Mouse (Mus musculus): ENCODE data around the gene Prmt3. TPM values are rescaled to one million over a fixed set of nuclear protein-coding genes. Genes with fewer than 3 reads are reported as not detected.

Prmt3 gene
- polyA plus RNA-seq, 1 experiment from 2014 or later, result 43.9 TPM

- 88% methylated on average over 9 of the region's 9 CpGs for WGBS
- no peak overlapping the region for H3K9ac ChIP-seq (ENCODE audit: low read depth, low read length)
Observed at GRCm38 (mm10) chr7:49807093-49807682, 29.0 kb downstream of the Prmt3 start.

GRCm38 (mm10) chr7:49807846-49808622, 29.9 kb downstream of the Prmt3 start:
- no peak overlapping the region for H3K4me2 ChIP-seq (ENCODE audit: low read length)
- no peak for ATAC-seq
- whole genome bisulfite sequencing, result 78% methylated on average over 17 of the region's 17 CpGs
- H3K27ac ChIP-seq (ENCODE audit: low read length), result no peak overlapping the region
- H3K9me3 ChIP-seq (replicated peaks; ENCODE audit: control insufficient read depth, low read length, poor library complexity, severe bottlenecking), result no peaks in the 10 kb centered on the region
- no peak overlapping the region for H3K9ac ChIP-seq (ENCODE audit: low read depth, low read length)
- no peak overlapping the region for H3K4me3 ChIP-seq (ENCODE audit: low read depth, low read length)
- H3K4me1 ChIP-seq (ENCODE audit: control insufficient read depth, insufficient read depth, low read length), result no peaks in the 10 kb centered on the region
- 0 out of 2 replicates have a peak, but pooled peaks cover 2% of the 10 kb centered on the region for H3K36me3 ChIP-seq (ENCODE audit: control insufficient read depth, insufficient read depth, low read length)
- H3K27me3 ChIP-seq (ENCODE audit: control insufficient read depth, insufficient read depth, low read depth, low read length), result no peaks in the 10 kb centered on the region

More at GRCm38 (mm10) chr7:49807093-49807682, 29.0 kb downstream of the Prmt3 start:
- no peaks in the 10 kb centered on the region for H3K9me3 ChIP-seq (replicated peaks; ENCODE audit: control insufficient read depth, low read length, poor library complexity, severe bottlenecking)
- H3K4me2 ChIP-seq (ENCODE audit: low read length), result no peak overlapping the region
- no peak overlapping the region for H3K4me3 ChIP-seq (ENCODE audit: low read depth, low read length)
- H3K27me3 ChIP-seq (ENCODE audit: control insufficient read depth, insufficient read depth, low read depth, low read length), result no peaks in the 10 kb centered on the region
- ATAC-seq, result no peak
- no peak overlapping the region for H3K27ac ChIP-seq (ENCODE audit: low read length)
- 0 out of 2 replicates have a peak, but pooled peaks cover 2% of the 10 kb centered on the region for H3K36me3 ChIP-seq (ENCODE audit: control insufficient read depth, insufficient read depth, low read length)
- no peaks in the 10 kb centered on the region for H3K4me1 ChIP-seq (ENCODE audit: control insufficient read depth, insufficient read depth, low read length)

DNA sequence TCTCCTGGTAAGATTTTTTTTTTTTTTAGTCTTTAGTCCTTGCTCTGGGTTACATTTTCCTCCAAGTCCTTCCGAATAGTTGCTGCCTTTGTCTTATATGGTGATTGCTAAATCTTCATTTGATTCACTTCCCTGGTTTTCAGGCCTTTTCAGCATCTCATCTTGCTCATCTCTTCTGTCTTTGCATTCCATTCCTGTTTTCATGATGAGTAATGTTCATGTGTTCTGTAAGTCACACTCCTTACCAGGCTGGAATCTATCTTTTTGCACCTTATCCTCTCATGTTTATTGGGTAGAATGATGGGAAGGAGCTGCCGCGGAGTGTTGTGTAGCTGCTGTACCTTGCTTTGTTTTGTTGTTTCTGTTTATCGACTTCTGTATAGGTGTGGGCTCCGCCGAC, 31.0 kb downstream of the Prmt3 start:
- Histone ChIP-seq H3K4me2 (ENCODE audit: low read length) (no peak overlapping the region), H3K9me3 (replicated peaks; ENCODE audit: control insufficient read depth, low read length, poor library complexity, severe bottlenecking) (no peaks in the 10 kb centered on the region), H3K27me3 (ENCODE audit: control insufficient read depth, insufficient read depth, low read depth, low read length) (no peaks in the 10 kb centered on the region), H3K27ac (ENCODE audit: low read length) (no peak overlapping the region), H3K4me3 (ENCODE audit: low read depth, low read length) (no peak overlapping the region), H3K4me1 (ENCODE audit: control insufficient read depth, insufficient read depth, low read length) (no peaks in the 10 kb centered on the region), H3K36me3 (ENCODE audit: control insufficient read depth, insufficient read depth, low read length) (0 out of 2 replicates have a peak, but pooled peaks cover 2% of the 10 kb centered on the region), H3K9ac (ENCODE audit: low read depth, low read length) (no peak overlapping the region)
- ATAC-seq, result no peak
- WGBS, result 92% methylated on average over 6 of the region's 6 CpGs

- 60% methylated on average over 3 of the region's 3 CpGs for WGBS
- H3K4me1 ChIP-seq (ENCODE audit: control insufficient read depth, insufficient read depth, low read length), result no peaks in the 10 kb centered on the region
Observed at GRCm38 (mm10) chr7:49809562-49809961, 31.4 kb downstream of the Prmt3 start.

GRCm38 (mm10) chr7:49811346-49811745, 33.2 kb downstream of the Prmt3 start:
- Histone ChIP-seq H3K4me2 (ENCODE audit: low read length) (no peak overlapping the region), H3K9me3 (replicated peaks; ENCODE audit: control insufficient read depth, low read length, poor library complexity, severe bottlenecking) (no peaks in the 10 kb centered on the region), H3K36me3 (ENCODE audit: control insufficient read depth, insufficient read depth, low read length) (no peaks in the 10 kb centered on the region), H3K9ac (ENCODE audit: low read depth, low read length) (no peak overlapping the region), H3K4me1 (ENCODE audit: control insufficient read depth, insufficient read depth, low read length) (no peaks in the 10 kb centered on the region), H3K27ac (ENCODE audit: low read length) (no peak overlapping the region), H3K27me3 (ENCODE audit: control insufficient read depth, insufficient read depth, low read depth, low read length) (no peaks in the 10 kb centered on the region), H3K4me3 (ENCODE audit: low read depth, low read length) (no peak overlapping the region)
- no peak; the same call in 1 of the 2 replicates for ATAC-seq
- 53% methylated on average over 4 of the region's 4 CpGs for WGBS

More at GRCm38 (mm10) chr7:49809562-49809961, 31.4 kb downstream of the Prmt3 start:
- H3K4me3 ChIP-seq (ENCODE audit: low read depth, low read length), result no peak overlapping the region
- no peaks in the 10 kb centered on the region for H3K9me3 ChIP-seq (replicated peaks; ENCODE audit: control insufficient read depth, low read length, poor library complexity, severe bottlenecking)
- H3K27me3 ChIP-seq (ENCODE audit: control insufficient read depth, insufficient read depth, low read depth, low read length), result no peaks in the 10 kb centered on the region
- H3K27ac ChIP-seq (ENCODE audit: low read length), result no peak overlapping the region
- no peak overlapping the region for H3K4me2 ChIP-seq (ENCODE audit: low read length)
- 0 out of 2 replicates have a peak, but pooled peaks cover 2% of the 10 kb centered on the region for H3K36me3 ChIP-seq (ENCODE audit: control insufficient read depth, insufficient read depth, low read length)
- ATAC-seq, result no peak
- H3K9ac ChIP-seq (ENCODE audit: low read depth, low read length), result no peak overlapping the region

DNA sequence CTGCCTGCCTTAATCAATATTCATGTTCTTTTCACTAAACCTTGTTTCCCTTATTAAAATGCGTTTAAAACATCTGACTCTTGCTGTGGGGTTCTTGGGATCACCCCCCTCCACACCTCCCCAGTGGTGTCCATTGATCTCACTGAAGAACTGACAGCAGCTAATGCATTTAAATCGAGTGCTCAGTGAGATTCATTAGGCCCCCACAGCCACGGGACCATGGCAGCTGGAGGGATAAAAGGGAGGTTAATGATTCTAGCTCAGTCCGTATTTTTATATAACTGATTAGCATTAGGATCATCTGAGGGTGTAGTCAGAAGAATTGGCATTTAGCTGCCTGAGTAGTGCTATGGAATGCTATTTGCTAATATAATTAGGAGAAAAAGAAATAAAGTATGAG, 41.2 kb downstream of the Prmt3 start:
- ATAC-seq, result peak; percentile 77
- Histone ChIP-seq H3K4me3 (ENCODE audit: low read depth, low read length) (no peak overlapping the region), H3K4me1 (ENCODE audit: control insufficient read depth, insufficient read depth, low read length) (no peaks in the 10 kb centered on the region; the same call in 1 of the 2 replicates), H3K9ac (ENCODE audit: low read depth, low read length) (no peak overlapping the region), H3K36me3 (ENCODE audit: control insufficient read depth, insufficient read depth, low read length) (0 out of 2 replicates have a peak, but pooled peaks cover 2% of the 10 kb centered on the region), H3K27me3 (ENCODE audit: control insufficient read depth, insufficient read depth, low read depth, low read length) (no peaks in the 10 kb centered on the region), H3K27ac (ENCODE audit: low read length) (no peak overlapping the region), H3K9me3 (replicated peaks; ENCODE audit: control insufficient read depth, low read length, poor library complexity, severe bottlenecking) (no peaks in the 10 kb centered on the region), H3K4me2 (ENCODE audit: low read length) (no peak overlapping the region)
- 7% methylated on average over 4 of the region's 4 CpGs for WGBS

- Histone ChIP-seq H3K9me3 (replicated peaks; ENCODE audit: control insufficient read depth, low read length, poor library complexity, severe bottlenecking) (no peaks in the 10 kb centered on the region), H3K9ac (ENCODE audit: low read depth, low read length) (no peak overlapping the region), H3K4me2 (ENCODE audit: low read length) (no peak overlapping the region), H3K36me3 (ENCODE audit: control insufficient read depth, insufficient read depth, low read length) (0 out of 2 replicates have a peak, but pooled peaks cover 2% of the 10 kb centered on the region), H3K4me1 (ENCODE audit: control insufficient read depth, insufficient read depth, low read length) (no peaks in the 10 kb centered on the region; the same call in 1 of the 2 replicates), H3K27ac (ENCODE audit: low read length) (no peak overlapping the region), H3K27me3 (ENCODE audit: control insufficient read depth, insufficient read depth, low read depth, low read length) (no peaks in the 10 kb centered on the region), H3K4me3 (ENCODE audit: low read depth, low read length) (no peak overlapping the region)
- no peak for ATAC-seq
- 95% methylated on average over 1 of the region's 1 CpGs for WGBS
Observed at GRCm38 (mm10) chr7:49821370-49821769, 43.2 kb downstream of the Prmt3 start.

GRCm38 (mm10) chr7:49822028-49822427, 43.9 kb downstream of the Prmt3 start:
- H3K4me3 ChIP-seq (ENCODE audit: low read depth, low read length), result no peak overlapping the region
- no peak for ATAC-seq
- H3K9me3 ChIP-seq (replicated peaks; ENCODE audit: control insufficient read depth, low read length, poor library complexity, severe bottlenecking), result no peaks in the 10 kb centered on the region
- no peak overlapping the region for H3K27ac ChIP-seq (ENCODE audit: low read length)
- H3K4me2 ChIP-seq (ENCODE audit: low read length), result no peak overlapping the region
- WGBS, result 79% methylated on average over 2 of the region's 2 CpGs
- H3K36me3 ChIP-seq (ENCODE audit: control insufficient read depth, insufficient read depth, low read length), result 0 out of 2 replicates have a peak, but pooled peaks cover 2% of the 10 kb centered on the region
- no peak overlapping the region for H3K9ac ChIP-seq (ENCODE audit: low read depth, low read length)
- H3K27me3 ChIP-seq (ENCODE audit: control insufficient read depth, insufficient read depth, low read depth, low read length), result no peaks in the 10 kb centered on the region
- H3K4me1 ChIP-seq (ENCODE audit: control insufficient read depth, insufficient read depth, low read length), result no peaks in the 10 kb centered on the region; the same call in 1 of the 2 replicates

DNA sequence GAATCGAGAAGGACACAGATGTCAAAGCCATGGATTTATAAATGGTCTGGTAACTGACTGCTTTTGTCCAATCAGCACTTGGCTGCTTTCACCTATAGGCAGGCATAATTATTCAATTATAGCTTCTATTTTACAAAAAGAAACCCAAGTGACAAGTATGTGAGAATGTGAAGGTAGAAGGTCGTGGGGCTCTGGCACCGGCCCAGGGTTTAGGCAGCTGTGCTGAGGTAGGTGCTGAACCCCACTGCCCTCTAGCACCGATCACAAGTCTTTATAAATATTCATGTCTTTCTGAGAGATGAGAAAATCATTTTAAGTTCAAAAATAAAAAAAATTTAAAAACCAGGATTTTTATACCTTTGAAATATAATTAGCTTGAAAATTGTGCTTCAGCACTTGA, 45.4 kb downstream of the Prmt3 start:
- Histone ChIP-seq H3K36me3 (ENCODE audit: control insufficient read depth, insufficient read depth, low read length) (peaks cover 5% of the 10 kb centered on the region; the same call in 1 of the 2 replicates), H3K4me2 (ENCODE audit: low read length) (no peak overlapping the region), H3K27ac (ENCODE audit: low read length) (no peak overlapping the region), H3K27me3 (ENCODE audit: control insufficient read depth, insufficient read depth, low read depth, low read length) (no peaks in the 10 kb centered on the region), H3K9me3 (replicated peaks; ENCODE audit: control insufficient read depth, low read length, poor library complexity, severe bottlenecking) (no peaks in the 10 kb centered on the region), H3K9ac (ENCODE audit: low read depth, low read length) (no peak overlapping the region), H3K4me1 (ENCODE audit: control insufficient read depth, insufficient read depth, low read length) (no peaks in the 10 kb centered on the region; the same call in 1 of the 2 replicates), H3K4me3 (ENCODE audit: low read depth, low read length) (no peak overlapping the region)
- WGBS, result 71% methylated on average over 4 of the region's 4 CpGs
- ATAC-seq, result no peak
